Mouse (Mus musculus) intestine, postnatal 0 days (tissue): ENCODE measurements around the gene Numbl. TPM values are rescaled to one million over a fixed set of nuclear protein-coding genes. Genes with fewer than 3 reads are reported as not detected.
A peak's percentile ranks its signal among the peaks of the same experiment; 100 is the strongest.

ENCODE experiments used
- ATAC-seq: fragments of 200-750 bp; cut with Nextera tagmentation; 2 replicates; pipeline ENCODE4 v1.8.0; 2017; ENCODE audit warnings: mild to moderate bottlenecking, moderate TSS enrichment, moderate library complexity
- H3K27ac ChIP-seq: fragments of 300-500 bp; sonication (generic); 2 replicates; pipeline ENCODE4 v1.5.1; 2014; ENCODE audit warnings: mild to moderate bottlenecking, low read depth, low read length, moderate library complexity
- H3K27me3 ChIP-seq: fragments of 300-500 bp; sonication (generic); replicated peaks from 2 replicates; pipeline ENCODE4 v1.6.1; 2014; ENCODE audit warnings: low read length, mixed read lengths; ENCODE audit not compliant: control insufficient read depth, insufficient read depth
- H3K36me3 ChIP-seq: fragments of 300-500 bp; sonication (generic); 2 replicates; pipeline ENCODE4 v1.6.1; 2014; ENCODE audit warnings: mild to moderate bottlenecking, moderate library complexity; ENCODE audit not compliant: control insufficient read depth, insufficient read depth
- H3K4me1 ChIP-seq: fragments of 300-500 bp; sonication (generic); replicated peaks from 2 replicates; pipeline ENCODE4 v1.6.1; 2014; ENCODE audit warnings: antibody characterized with exemption, low read length, mixed read lengths; ENCODE audit not compliant: control insufficient read depth, insufficient read depth
- H3K4me2 ChIP-seq: fragments of 300-500 bp; sonication (generic); replicated peaks from 2 replicates; pipeline ENCODE4 v1.6.1; 2014; ENCODE audit warnings: low read depth, mild to moderate bottlenecking, moderate library complexity
- H3K4me3 ChIP-seq: fragments of 300-500 bp; sonication (generic); 2 replicates; pipeline ENCODE4 v1.5.1; 2014; ENCODE audit warnings: low read depth, low read length
- H3K9ac ChIP-seq: fragments of 300-500 bp; sonication (generic); 2 replicates; pipeline ENCODE4 v1.6.1; 2014; ENCODE audit warnings: mild to moderate bottlenecking, low read depth, low read length
- H3K9me3 ChIP-seq: fragments of 300-500 bp; sonication (generic); 2 replicates; pipeline ENCODE4 v1.6.1; 2016; ENCODE audit warnings: mixed run types; ENCODE audit not compliant: control insufficient read depth
- CTCF ChIP-seq: sonication (generic); IDR thresholded peaks from 2 replicates; pipeline ENCODE4 v1.5.1; 2016; ENCODE audit warnings: low read depth, mild to moderate bottlenecking, control low read depth, antibody characterized with exemption, moderate library complexity
- WGBS: fragments of 180-500 bp; shearing (Covaris S2); extraction: QIAGEN DNeasy Blood & Tissue Kit; methylation state at CpG from one replicate; pipeline ENCODE4 v1.1.7; 2014; 5-methylcytosine and 5-hydroxymethylcytosine counted together
- polyA plus RNA-seq: library from polyadenylated mRNA; unstranded; fragments of >200 nt; fragmentation: Nextera tagmentation; extraction: Ambion mirVana; gene quantifications from 2 replicates; pipeline ENCODE4 v1.2.1, GENCODE M21; 2015

The Numbl gene
- polyA plus RNA-seq, 1 experiment from 2014 or later = 7.5 TPM

GRCm38 (mm10) chr7:27329981-27330380 lies 71.7 kb downstream of the Numbl start:
- H3K4me3 ChIP-seq = peak overlapping the region; percentile 58
- H3K4me2 ChIP-seq = peak overlapping the region; percentile 82
- H3K36me3 ChIP-seq = no peaks in the 10 kb centered on the region
- peaks cover 8% of the 10 kb centered on the region; the same call in 1 of the 2 replicates for H3K4me1 ChIP-seq
- TF ChIP-seq CTCF = no peak
- ATAC-seq = no peak
- H3K9ac ChIP-seq = no peak overlapping the region
- no peaks in the 10 kb centered on the region for H3K9me3 ChIP-seq
- peaks cover 65% of the 10 kb centered on the region for H3K27me3 ChIP-seq
- 27% methylated on average over 17 of the region's 17 CpGs for WGBS
- no peak overlapping the region for H3K27ac ChIP-seq

- under 1% methylated on average over 39 of the region's 39 CpGs for WGBS
- Histone ChIP-seq H3K4me2 (peak overlapping the region; percentile 82), H3K27me3 (peaks cover 70% of the 10 kb centered on the region), H3K9me3 (no peaks in the 10 kb centered on the region), H3K27ac (peak overlapping the region; percentile 61), H3K4me1 (peaks cover 8% of the 10 kb centered on the region; the same call in 1 of the 2 replicates), H3K9ac (no peak overlapping the region), H3K4me3 (peak overlapping the region; percentile 58), H3K36me3 (no peaks in the 10 kb centered on the region)
- no peak for TF ChIP-seq CTCF
- ATAC-seq = peak; percentile 60
Measured at GRCm38 (mm10) chr7:27330709-27331540, 72.7 kb downstream of the Numbl start.

- Histone ChIP-seq H3K4me3 (peak overlapping the region; percentile 58), H3K9ac (no peak overlapping the region), H3K27ac (peak overlapping the region; percentile 61), H3K4me2 (peak overlapping the region; percentile 82), H3K9me3 (no peaks in the 10 kb centered on the region), H3K27me3 (peaks cover 72% of the 10 kb centered on the region), H3K36me3 (no peaks in the 10 kb centered on the region), H3K4me1 (peaks cover 8% of the 10 kb centered on the region; the same call in 1 of the 2 replicates)
- TF ChIP-seq CTCF = no peak
- 4% methylated on average over 8 of the region's 8 CpGs for WGBS
- ATAC-seq = no peak
Measured at GRCm38 (mm10) chr7:27331541-27331851, 73.3 kb downstream of the Numbl start.

Other genes starting within 250 kb of the Numbl start
- gene Cyp2a12, start 229.4 kb upstream of the Numbl start, polyA plus RNA-seq = not detected in 2 replicates
- gene Cyp2f2, start 138.5 kb upstream of the Numbl start, polyA plus RNA-seq = 0.31 and 0.42 TPM in 2 replicates
- not detected in 2 replicates for gene Cyp2t4, start 104.7 kb upstream of the Numbl start, polyA plus RNA-seq
- 63.9 and 64.0 TPM in 2 replicates for gene Egln2, start 91.6 kb upstream of the Numbl start, polyA plus RNA-seq
- 96.2 and 103 TPM in 2 replicates for gene Rab4b, start 79.5 kb upstream of the Numbl start, polyA plus RNA-seq
- gene Gm21983, start 77.3 kb upstream of the Numbl start, polyA plus RNA-seq = 0.22 TPM in 1 of 2 replicates, not detected in the other
- gene Mia, start 77.3 kb upstream of the Numbl start, polyA plus RNA-seq = not detected in 2 replicates
- gene BC024978, start 62.7 kb upstream of the Numbl start, polyA plus RNA-seq = 1.9 and 2.4 TPM in 2 replicates
- gene Snrpa, start 62.2 kb upstream of the Numbl start, polyA plus RNA-seq = 75.4 and 76.4 TPM in 2 replicates
- gene Itpkc, start 29.8 kb upstream of the Numbl start, polyA plus RNA-seq = 8.6 and 9.0 TPM in 2 replicates
- 16.8 and 18.7 TPM in 2 replicates for gene Coq8b, start 25.4 kb upstream of the Numbl start, polyA plus RNA-seq
- 40.7 and 43.7 TPM in 2 replicates for gene Ltbp4, start 79.3 kb downstream of the Numbl start, polyA plus RNA-seq
- 26.9 and 29.1 TPM in 2 replicates for gene Shkbp1, start 97.6 kb downstream of the Numbl start, polyA plus RNA-seq
- 0.61 and 0.72 TPM in 2 replicates for gene Gm20479, start 99.0 kb downstream of the Numbl start, polyA plus RNA-seq
- gene Sptbn4, start 189.3 kb downstream of the Numbl start, polyA plus RNA-seq = 0.17 and 0.26 TPM in 2 replicates
- 60.4 and 67.3 TPM in 2 replicates for gene Blvrb, start 189.5 kb downstream of the Numbl start, polyA plus RNA-seq
- gene Sertad3, start 215.3 kb downstream of the Numbl start, polyA plus RNA-seq = 22.8 and 24.0 TPM in 2 replicates
- gene Sertad1, start 228.5 kb downstream of the Numbl start, polyA plus RNA-seq = 42.7 and 43.1 TPM in 2 replicates
- 1.3 and 1.4 TPM in 2 replicates for gene Prx, start 240.9 kb downstream of the Numbl start, polyA plus RNA-seq